Mouse (Mus musculus) limb, embryonic 14.5 days (tissue): ENCODE measurements around the gene Slc35a2. TPM values are rescaled to one million over a fixed set of nuclear protein-coding genes. Genes with fewer than 3 reads are reported as not detected.

Source experiments
- ATAC-seq: fragments of 200-750 bp; cut with Nextera tagmentation; 2 replicates; pipeline ENCODE4 v1.8.0; 2017; ENCODE audit warnings: low read depth, moderate number of reproducible peaks, moderate TSS enrichment; ENCODE audit not compliant: low FRiP score
- DNase-seq: peaks from one replicate; pipeline ENCODE4 v3.0.0-alpha.2; 2015; ENCODE audit warnings: low spot score
- H3K27ac ChIP-seq: fragments of 300-500 bp; sonication (generic); replicated peaks from 2 replicates; pipeline ENCODE4 v1.5.1; 2014; ENCODE audit warnings: low read depth, mild to moderate bottlenecking, low read length, moderate library complexity, mixed read lengths
- H3K27me3 ChIP-seq: fragments of 300-500 bp; sonication (generic); 2 replicates; pipeline ENCODE4 v1.6.1; 2014; ENCODE audit warnings: low read length, mixed read lengths; ENCODE audit not compliant: control insufficient read depth, insufficient read depth
- H3K36me3 ChIP-seq: fragments of 300-500 bp; sonication (generic); 2 replicates; pipeline ENCODE4 v1.6.1; 2014; ENCODE audit warnings: mild to moderate bottlenecking, low read length, moderate library complexity, mixed read lengths; ENCODE audit not compliant: control insufficient read depth, insufficient read depth
- H3K4me1 ChIP-seq: fragments of 300-500 bp; sonication (generic); 2 replicates; pipeline ENCODE4 v1.6.1; 2014; ENCODE audit warnings: antibody characterized with exemption, low read length, mixed read lengths; ENCODE audit not compliant: control insufficient read depth, insufficient read depth
- H3K4me2 ChIP-seq: fragments of 300-500 bp; sonication (generic); replicated peaks from 2 replicates; pipeline ENCODE4 v1.6.1; 2014; ENCODE audit warnings: low read depth, mild to moderate bottlenecking, low read length, moderate library complexity; ENCODE audit not compliant: severe bottlenecking
- H3K4me3 ChIP-seq: fragments of 300-500 bp; sonication (generic); replicated peaks from 2 replicates; pipeline ENCODE4 v1.5.1; 2014; ENCODE audit warnings: low read length
- H3K9ac ChIP-seq: fragments of 300-500 bp; sonication (generic); 2 replicates; pipeline ENCODE4 v1.6.1; 2014; ENCODE audit warnings: mild to moderate bottlenecking, low read depth, low read length, moderate library complexity; ENCODE audit not compliant: severe bottlenecking
- H3K9me3 ChIP-seq: fragments of 300-500 bp; sonication (generic); 2 replicates; pipeline ENCODE4 v1.6.1; 2016; ENCODE audit warnings: low read length; ENCODE audit not compliant: control insufficient read depth
- POLR2A ChIP-seq: fragments of 200-500 bp; IDR thresholded peaks from 2 replicates; pipeline ENCODE4 v1.8.0; 2012; ENCODE audit warnings: inconsistent platforms, mild to moderate bottlenecking, moderate library complexity, borderline replicate concordance; ENCODE audit not compliant: insufficient read depth, insufficient read length; ENCODE audit errors: extremely low read depth
- WGBS: fragments of 180-500 bp; shearing (Covaris S2); extraction: QIAGEN DNeasy Blood & Tissue Kit; methylation state at CpG from one replicate; pipeline ENCODE4 v1.1.7; 2014; 5-methylcytosine and 5-hydroxymethylcytosine counted together
- polyA plus RNA-seq, 2 experiments: library from polyadenylated mRNA; depleted of rRNA in 1 of 2; stranded (reverse) in 1 of 2; unstranded in 1 of 2; fragments of >200 nt; fragmentation: Nextera tagmentation in 1 of 2; extraction: Ambion mirVana in 1 of 2; gene quantifications; 2 replicates each; pipeline versions ENCODE4 v1.2.1 to v1.2.3; 2012 to 2014

Slc35a2 gene
- polyA plus RNA-seq, 2 experiments, result 30.0 to 74.0 TPM

GRCm38 (mm10) chrX:7936874-7937273 lies 53.0 kb downstream of the Slc35a2 start:
- no peak for TF ChIP-seq POLR2A
- Histone ChIP-seq H3K4me1 (no peaks in the 10 kb centered on the region), H3K4me2 (no peak overlapping the region), H3K9me3 (no peaks in the 10 kb centered on the region), H3K36me3 (peaks cover 20% of the 10 kb centered on the region; the same call in 1 of the 2 replicates), H3K27ac (no peak overlapping the region), H3K9ac (no peak overlapping the region), H3K27me3 (no peaks in the 10 kb centered on the region), H3K4me3 (no peak overlapping the region)
- no peak for DNase-seq
- 39% methylated on average over 9 of the region's 11 CpGs for WGBS
- ATAC-seq, result no peak

- H3K4me3 ChIP-seq, result no peak overlapping the region
- no peaks in the 10 kb centered on the region for H3K27me3 ChIP-seq
- ATAC-seq, result no peak
- H3K9ac ChIP-seq, result no peak overlapping the region
- 0 out of 2 replicates have a peak, but pooled peaks cover 17% of the 10 kb centered on the region for H3K36me3 ChIP-seq
- no peak overlapping the region for H3K27ac ChIP-seq
- WGBS, result 99% methylated on average over 4 of the region's 6 CpGs
- no peak for DNase-seq
- no peak for TF ChIP-seq POLR2A
- no peaks in the 10 kb centered on the region for H3K9me3 ChIP-seq
- H3K4me2 ChIP-seq, result no peak overlapping the region
- no peaks in the 10 kb centered on the region for H3K4me1 ChIP-seq
These were observed 53.8 kb downstream of the Slc35a2 start for GRCm38 (mm10) chrX:7937667-7938066.

Other genes with a start within 250 kb of the Slc35a2 start
- 2.0 and 2.1 TPM in 2 replicates for gene Syp, start 245.6 kb upstream of the Slc35a2 start, polyA plus RNA-seq (2012; rRNA removed)
- 0.51 and 0.72 TPM in 2 replicates for gene Syp, start 245.6 kb upstream of the Slc35a2 start, polyA plus RNA-seq (2014; fragmentation: Nextera tagmentation; extraction: Ambion mirVana)
- 23.4 and 27.5 TPM in 2 replicates for gene Prickle3, start 226.8 kb upstream of the Slc35a2 start, polyA plus RNA-seq (2012; rRNA removed)
- gene Prickle3, start 226.8 kb upstream of the Slc35a2 start, polyA plus RNA-seq (2014; fragmentation: Nextera tagmentation; extraction: Ambion mirVana), result 9.5 and 13.8 TPM in 2 replicates
- 196 and 259 TPM in 2 replicates for gene Plp2, start 212.6 kb upstream of the Slc35a2 start, polyA plus RNA-seq (2012; rRNA removed)
- gene Plp2, start 212.6 kb upstream of the Slc35a2 start, polyA plus RNA-seq (2014; fragmentation: Nextera tagmentation; extraction: Ambion mirVana), result 190 and 201 TPM in 2 replicates
- gene Magix, start 202.8 kb upstream of the Slc35a2 start, polyA plus RNA-seq (2012; rRNA removed), result 0.38 and 0.55 TPM in 2 replicates
- 0.73 and 0.87 TPM in 2 replicates for gene Magix, start 202.8 kb upstream of the Slc35a2 start, polyA plus RNA-seq (2014; fragmentation: Nextera tagmentation; extraction: Ambion mirVana)
- gene Gpkow, start 186.9 kb upstream of the Slc35a2 start, polyA plus RNA-seq (2012; rRNA removed), result 20.5 and 28.9 TPM in 2 replicates
- gene Gpkow, start 186.9 kb upstream of the Slc35a2 start, polyA plus RNA-seq (2014; fragmentation: Nextera tagmentation; extraction: Ambion mirVana), result 37.8 and 43.9 TPM in 2 replicates
- gene Wdr45, start 169.7 kb upstream of the Slc35a2 start, polyA plus RNA-seq (2012; rRNA removed), result 48.6 and 56.5 TPM in 2 replicates
- gene Wdr45, start 169.7 kb upstream of the Slc35a2 start, polyA plus RNA-seq (2014; fragmentation: Nextera tagmentation; extraction: Ambion mirVana), result 20.4 and 25.3 TPM in 2 replicates
- gene Gm45208, start 161.8 kb upstream of the Slc35a2 start, polyA plus RNA-seq (2012; rRNA removed), result 0.50 and 0.85 TPM in 2 replicates
- gene Gm45208, start 161.8 kb upstream of the Slc35a2 start, polyA plus RNA-seq (2014; fragmentation: Nextera tagmentation; extraction: Ambion mirVana), result 0.43 and 0.48 TPM in 2 replicates
- gene Praf2, start 155.6 kb upstream of the Slc35a2 start, polyA plus RNA-seq (2012; rRNA removed), result 83.7 and 91.1 TPM in 2 replicates
- 89.4 and 92.0 TPM in 2 replicates for gene Praf2, start 155.6 kb upstream of the Slc35a2 start, polyA plus RNA-seq (2014; fragmentation: Nextera tagmentation; extraction: Ambion mirVana)
- 25.7 and 38.6 TPM in 2 replicates for gene Ccdc120, start 133.1 kb upstream of the Slc35a2 start, polyA plus RNA-seq (2012; rRNA removed)
- 14.9 and 16.0 TPM in 2 replicates for gene Ccdc120, start 133.1 kb upstream of the Slc35a2 start, polyA plus RNA-seq (2014; fragmentation: Nextera tagmentation; extraction: Ambion mirVana)
- 24.4 and 25.3 TPM in 2 replicates for gene Tfe3, start 121.5 kb upstream of the Slc35a2 start, polyA plus RNA-seq (2012; rRNA removed)
- gene Tfe3, start 121.5 kb upstream of the Slc35a2 start, polyA plus RNA-seq (2014; fragmentation: Nextera tagmentation; extraction: Ambion mirVana), result 22.1 and 22.2 TPM in 2 replicates
- gene Gripap1, start 94.3 kb upstream of the Slc35a2 start, polyA plus RNA-seq (2012; rRNA removed), result 60.2 and 63.0 TPM in 2 replicates
- 31.9 and 32.9 TPM in 2 replicates for gene Gripap1, start 94.3 kb upstream of the Slc35a2 start, polyA plus RNA-seq (2014; fragmentation: Nextera tagmentation; extraction: Ambion mirVana)
- 4.1 and 5.7 TPM in 2 replicates for gene Kcnd1, start 61.7 kb upstream of the Slc35a2 start, polyA plus RNA-seq (2012; rRNA removed)
- gene Kcnd1, start 61.7 kb upstream of the Slc35a2 start, polyA plus RNA-seq (2014; fragmentation: Nextera tagmentation; extraction: Ambion mirVana), result 1.7 and 2.2 TPM in 2 replicates
- 71.3 and 76.3 TPM in 2 replicates for gene Otud5, start 42.7 kb upstream of the Slc35a2 start, polyA plus RNA-seq (2012; rRNA removed)
- gene Otud5, start 42.7 kb upstream of the Slc35a2 start, polyA plus RNA-seq (2014; fragmentation: Nextera tagmentation; extraction: Ambion mirVana), result 38.3 and 38.7 TPM in 2 replicates
- 9.3 and 11.8 TPM in 2 replicates for gene Pim2, start 5.8 kb upstream of the Slc35a2 start, polyA plus RNA-seq (2012; rRNA removed)
- 4.2 and 4.6 TPM in 2 replicates for gene Pim2, start 5.8 kb upstream of the Slc35a2 start, polyA plus RNA-seq (2014; fragmentation: Nextera tagmentation; extraction: Ambion mirVana)
- 106 and 138 TPM in 2 replicates for gene Pqbp1, start 15.2 kb downstream of the Slc35a2 start, polyA plus RNA-seq (2012; rRNA removed)
- 93.0 and 105 TPM in 2 replicates for gene Pqbp1, start 15.2 kb downstream of the Slc35a2 start, polyA plus RNA-seq (2014; fragmentation: Nextera tagmentation; extraction: Ambion mirVana)
- 50.1 and 57.8 TPM in 2 replicates for gene Timm17b, start 15.3 kb downstream of the Slc35a2 start, polyA plus RNA-seq (2012; rRNA removed)
- 187 and 196 TPM in 2 replicates for gene Timm17b, start 15.3 kb downstream of the Slc35a2 start, polyA plus RNA-seq (2014; fragmentation: Nextera tagmentation; extraction: Ambion mirVana)
- not detected in 2 replicates for gene Gm10491, start 23.8 kb downstream of the Slc35a2 start, polyA plus RNA-seq (2012; rRNA removed)
- gene Gm10491, start 23.8 kb downstream of the Slc35a2 start, polyA plus RNA-seq (2014; fragmentation: Nextera tagmentation; extraction: Ambion mirVana), result not detected in 2 replicates
- gene Gm10490, start 25.5 kb downstream of the Slc35a2 start, polyA plus RNA-seq (2012; rRNA removed), result not detected in 2 replicates
- gene Gm10490, start 25.5 kb downstream of the Slc35a2 start, polyA plus RNA-seq (2014; fragmentation: Nextera tagmentation; extraction: Ambion mirVana), result not detected in 2 replicates
- 0.93 and 0.95 TPM in 2 replicates for gene Pcsk1n, start 35.8 kb downstream of the Slc35a2 start, polyA plus RNA-seq (2012; rRNA removed)
- 0.67 and 1.3 TPM in 2 replicates for gene Pcsk1n, start 35.8 kb downstream of the Slc35a2 start, polyA plus RNA-seq (2014; fragmentation: Nextera tagmentation; extraction: Ambion mirVana)
- gene Eras, start 44.6 kb downstream of the Slc35a2 start, polyA plus RNA-seq (2012; rRNA removed), result 0.05 and 0.10 TPM in 2 replicates
- gene Eras, start 44.6 kb downstream of the Slc35a2 start, polyA plus RNA-seq (2014; fragmentation: Nextera tagmentation; extraction: Ambion mirVana), result not detected in 2 replicates
- gene Hdac6, start 63.9 kb downstream of the Slc35a2 start, polyA plus RNA-seq (2012; rRNA removed), result 67.3 and 78.8 TPM in 2 replicates
- gene Hdac6, start 63.9 kb downstream of the Slc35a2 start, polyA plus RNA-seq (2014; fragmentation: Nextera tagmentation; extraction: Ambion mirVana), result 28.1 and 32.3 TPM in 2 replicates
- gene Gata1, start 94.0 kb downstream of the Slc35a2 start, polyA plus RNA-seq (2012; rRNA removed), result 1.5 and 2.0 TPM in 2 replicates
- 1.3 and 1.6 TPM in 2 replicates for gene Gata1, start 94.0 kb downstream of the Slc35a2 start, polyA plus RNA-seq (2014; fragmentation: Nextera tagmentation; extraction: Ambion mirVana)
- 0.10 TPM in 1 of 2 replicates, not detected in the other for gene Glod5, start 134.5 kb downstream of the Slc35a2 start, polyA plus RNA-seq (2012; rRNA removed)
- not detected in 2 replicates for gene Glod5, start 134.5 kb downstream of the Slc35a2 start, polyA plus RNA-seq (2014; fragmentation: Nextera tagmentation; extraction: Ambion mirVana)
- gene Suv39h1, start 190.7 kb downstream of the Slc35a2 start, polyA plus RNA-seq (2012; rRNA removed), result 65.3 and 67.4 TPM in 2 replicates
- gene Suv39h1, start 190.7 kb downstream of the Slc35a2 start, polyA plus RNA-seq (2014; fragmentation: Nextera tagmentation; extraction: Ambion mirVana), result 51.9 and 56.1 TPM in 2 replicates
- gene Was, start 206.5 kb downstream of the Slc35a2 start, polyA plus RNA-seq (2012; rRNA removed), result 2.6 and 3.5 TPM in 2 replicates
- 0.92 and 0.97 TPM in 2 replicates for gene Was, start 206.5 kb downstream of the Slc35a2 start, polyA plus RNA-seq (2014; fragmentation: Nextera tagmentation; extraction: Ambion mirVana)
- gene Wdr13, start 248.9 kb downstream of the Slc35a2 start, polyA plus RNA-seq (2012; rRNA removed), result 90.6 and 127 TPM in 2 replicates
- gene Wdr13, start 248.9 kb downstream of the Slc35a2 start, polyA plus RNA-seq (2014; fragmentation: Nextera tagmentation; extraction: Ambion mirVana), result 18.7 and 19.7 TPM in 2 replicates